Mouse (Mus musculus) gastrocnemius, postnatal 14 days (tissue): ENCODE results near the gene Znrf3. TPM values are rescaled to one million over a fixed set of nuclear protein-coding genes. Genes with fewer than 3 reads are reported as not detected.

ENCODE experiments used
- DNase-seq: peaks from one replicate; pipeline ENCODE4 v3.0.0; 2021; ENCODE audit warnings: mixed read lengths
- intact Hi-C: fragments of 180-260 bp; cut with DNase I; formaldehyde crosslinking; loops from one replicate; pipeline ENCODE4 v1.15.1; 2025; ENCODE audit warnings: low total_unique reads
- total RNA-seq, 2 experiments: library from RNA; stranded (reverse); gene quantifications; 2 replicates each; pipeline ENCODE4 v1.2.3; 2021

Gene Znrf3
- total RNA-seq, 2 experiments from 2014 or later = 6.5 to 9.3 TPM

- no peak for DNase-seq
- intact Hi-C loops = no loop called here
Observed at GRCm38 (mm10) chr11:5445452-5445953, 856 bp upstream of the Znrf3 start.

- peak; percentile 43 for DNase-seq
- intact Hi-C loops = no loop called here
Observed at GRCm38 (mm10) chr11:5444234-5444598, 431 bp downstream of the Znrf3 start.

- intact Hi-C loops = no loop called here
- DNase-seq = peak; percentile 30
Observed at GRCm38 (mm10) chr11:5443511-5444233, 975 bp downstream of the Znrf3 start.

GRCm38 (mm10) chr11:5442590-5443021 lies 2.0 kb downstream of the Znrf3 start:
- no peak for DNase-seq
- intact Hi-C loops = no loop called here

GRCm38 (mm10) chr11:5437646-5438045 lies 7.0 kb downstream of the Znrf3 start:
- intact Hi-C loops = no loop called here
- no peak for DNase-seq

- intact Hi-C loops = no loop called here
- DNase-seq = no peak
Observed at GRCm38 (mm10) chr11:5436988-5437387, 7.7 kb downstream of the Znrf3 start.

GRCm38 (mm10) chr11:5435493-5435892 lies 9.2 kb downstream of the Znrf3 start:
- intact Hi-C loops = no loop called here
- no peak for DNase-seq

GRCm38 (mm10) chr11:5432330-5432729 lies 12.3 kb downstream of the Znrf3 start:
- intact Hi-C loops = no loop called here
- DNase-seq = no peak

GRCm38 (mm10) chr11:5430863-5431262 lies 13.8 kb downstream of the Znrf3 start:
- intact Hi-C loops = no loop called here
- DNase-seq = no peak

- intact Hi-C loops = no loop called here
Observed at GRCm38 (mm10) chr11:5429396-5430190, 15.1 kb downstream of the Znrf3 start.

GRCm38 (mm10) chr11:5427251-5427650 lies 17.4 kb downstream of the Znrf3 start:
- DNase-seq = no peak
- intact Hi-C loops = no loop called here

More at GRCm38 (mm10) chr11:5429396-5430190, 15.1 kb downstream of the Znrf3 start:
- no peak for DNase-seq

GRCm38 (mm10) chr11:5426317-5426716 lies 18.3 kb downstream of the Znrf3 start:
- intact Hi-C loops = no loop called here

GRCm38 (mm10) chr11:5425106-5425505 lies 19.5 kb downstream of the Znrf3 start:
- intact Hi-C loops = no loop called here
- no peak for DNase-seq

More at GRCm38 (mm10) chr11:5426317-5426716, 18.3 kb downstream of the Znrf3 start:
- no peak for DNase-seq

- no peak for DNase-seq
- intact Hi-C loops = no loop called here
Observed at GRCm38 (mm10) chr11:5424185-5424584, 20.5 kb downstream of the Znrf3 start.

GRCm38 (mm10) chr11:5423000-5423399 lies 21.6 kb downstream of the Znrf3 start:
- no peak for DNase-seq
- intact Hi-C loops = no loop called here

GRCm38 (mm10) chr11:5422252-5422636 lies 22.4 kb downstream of the Znrf3 start:
- no peak for DNase-seq
- intact Hi-C loops = no loop called here

GRCm38 (mm10) chr11:5421506-5422251 lies 23.0 kb downstream of the Znrf3 start:
- no peak for DNase-seq
- intact Hi-C loops = no loop called here

GRCm38 (mm10) chr11:5415617-5416338 lies 28.9 kb downstream of the Znrf3 start:
- intact Hi-C loops = no loop called here
- no peak for DNase-seq

- DNase-seq = no peak
- intact Hi-C loops = no loop called here
Observed at GRCm38 (mm10) chr11:5414856-5415616, 29.6 kb downstream of the Znrf3 start.
